Mouse (Mus musculus): ENCODE results near the gene Rps2. TPM values are rescaled to one million over a fixed set of nuclear protein-coding genes. Genes with fewer than 3 reads are reported as not detected.

Rps2 gene
- total and polyA plus RNA-seq, 3 experiments: 1,852 to 4,516 TPM; not detected in 1

GRCm38 (mm10) chr17:24723122-24723880 is 5.4 kb downstream of the Rps2 start:
- H3K79me2 ChIP-seq (ENCODE audit: control insufficient read depth, insufficient read depth, low read length, poor library complexity): peaks cover 47% of the 10 kb centered on the region
- H3K27me3 ChIP-seq (ENCODE audit: control insufficient read depth in 1 of 2, insufficient read depth in 2 of 2, low read length in 2 of 2): no peaks in the 10 kb centered on the region
- peak overlapping the region; percentile 79 for H3K9ac ChIP-seq (ENCODE audit: control insufficient read depth, low read depth, low read length, poor library complexity, severe bottlenecking)
- peak overlapping the region; percentile 70 to 85 for H3K4me3 ChIP-seq (ENCODE audit: control insufficient read depth in 1 of 2, insufficient read depth in 1 of 2, low read depth in 2 of 2, low read length in 2 of 2)
- peaks cover 5 to 15% of the 10 kb centered on the region in 2 experiments; a peak in 3 of 4 replicates for H3K36me3 ChIP-seq (ENCODE audit: control insufficient read depth in 1 of 2, insufficient read depth in 2 of 2, low read length in 2 of 2)
- peak overlapping the region; percentile 74 for H3K27ac ChIP-seq (ENCODE audit: control insufficient read depth, low read depth, low read length)
- peak; percentile 76 for DNase-seq (ENCODE audit: low read depth, low spot score)
- H3K4me1 ChIP-seq (ENCODE audit: control insufficient read depth in 1 of 2, insufficient read depth in 2 of 2, low read length in 2 of 2): peaks cover 0 to 12% of the 10 kb centered on the region in 2 experiments; a peak in 3 of 4 replicates
- no peaks in the 10 kb centered on the region for H3K9me3 ChIP-seq (replicated peaks; ENCODE audit: insufficient read depth, low read length)
- TF ChIP-seq GABPA (IDR thresholded peaks at IDR 0.05; ENCODE audit: low read depth, low read length): no peak
- 0 out of 2 replicates have a peak, but pooled peaks have one; percentile 6 for TF ChIP-seq BHLHE40 (IDR thresholded peaks at IDR 0.05; ENCODE audit: borderline replicate concordance, low read depth, low read length)
- TF ChIP-seq ZMIZ1 (IDR thresholded peaks at IDR 0.05; ENCODE audit: low read depth, low read length): no peak; the same call in 1 of the 2 replicates
- TF ChIP-seq TBP (IDR thresholded peaks at IDR 0.05; ENCODE audit: low read depth, low read length): no peak
- peak; percentile 24; the same call in 1 of the 2 replicates for TF ChIP-seq ZNF384 (IDR thresholded peaks at IDR 0.05; ENCODE audit: low read depth, low read length)
- TF ChIP-seq MAX (IDR thresholded peaks at IDR 0.05; ENCODE audit: low read length): peak; percentile 19; the same call in 1 of the 2 replicates
- peak; percentile 10; the same call in 1 of the 2 replicates for TF ChIP-seq SIN3A (IDR thresholded peaks at IDR 0.05; ENCODE audit: low read length)
- no peak for TF ChIP-seq RCOR1 (IDR thresholded peaks at IDR 0.05; ENCODE audit: low read depth, low read length)
- no peak for TF ChIP-seq ZKSCAN1 (IDR thresholded peaks at IDR 0.05; ENCODE audit: low read depth, low read length)
- TF ChIP-seq RAD21 (IDR thresholded peaks at IDR 0.05; ENCODE audit: low read depth, low read length): no peak
- TF ChIP-seq MXI1 (IDR thresholded peaks at IDR 0.05; ENCODE audit: low read depth, low read length): no peak; the same call in 1 of the 2 replicates
- TF ChIP-seq E2F4 (IDR thresholded peaks at IDR 0.05; ENCODE audit: borderline replicate concordance, low read depth, low read length): no peak
- 0 out of 2 replicates have a peak, but pooled peaks have one; percentile 21 for TF ChIP-seq JUND (IDR thresholded peaks at IDR 0.05; ENCODE audit: low read depth, low read length)
- TF ChIP-seq POLR2A (IDR thresholded peaks at IDR 0.05; ENCODE audit: control insufficient read depth in 1 of 2, insufficient read depth in 1 of 2, low read depth in 1 of 2, low read length in 2 of 2, poor library complexity in 1 of 2): no peak
- TF ChIP-seq EP300 (IDR thresholded peaks at IDR 0.05; ENCODE audit: low read depth in 1 of 2, low read length in 2 of 2): 0 out of 4 replicates have a peak, but pooled peaks of 1 of the 2 experiments have one; percentile 20
- no peak; the same call in 1 of the 2 replicates for TF ChIP-seq NELFE (IDR thresholded peaks at IDR 0.05; ENCODE audit: low read depth, low read length)
- TF ChIP-seq TCF12 (IDR thresholded peaks at IDR 0.05; ENCODE audit: low read depth, low read length): no peak
- 0 out of 2 replicates have a peak, but pooled peaks have one; percentile 10 for TF ChIP-seq SMC3 (IDR thresholded peaks at IDR 0.05; ENCODE audit: low read depth, low read length)
- TF ChIP-seq UBTF (IDR thresholded peaks at IDR 0.05; ENCODE audit: borderline replicate concordance, insufficient read depth, low read depth, low read length): no peak
- no peak for TF ChIP-seq ETS1 (IDR thresholded peaks at IDR 0.05; ENCODE audit: low read depth, low read length)
- TF ChIP-seq MYC (IDR thresholded peaks at IDR 0.05; ENCODE audit: low read depth, low read length): no peak
- TF ChIP-seq CTCF (IDR thresholded peaks at IDR 0.05 in 2 of 3, conservative IDR thresholded peaks at IDR 0.05 in 1 of 3; ENCODE audit: control insufficient read depth in 1 of 3, insufficient read depth in 1 of 3, low read depth in 2 of 3, low read length in 3 of 3, poor library complexity in 1 of 3, severe bottlenecking in 1 of 3): no peak
- TF ChIP-seq MAFK (IDR thresholded peaks at IDR 0.05; ENCODE audit: borderline replicate concordance, low read depth, low read length): no peak
- no peak for TF ChIP-seq POLR2AphosphoS5 (IDR thresholded peaks at IDR 0.05; ENCODE audit: borderline replicate concordance, low read depth, low read length)
- TF ChIP-seq POLR2AphosphoS2 (IDR thresholded peaks at IDR 0.05; ENCODE audit: low read length): no peak; the same call in 1 of the 2 replicates
- no peak for TF ChIP-seq ZC3H11A (IDR thresholded peaks at IDR 0.05; ENCODE audit: low read depth, low read length)
- TF ChIP-seq USF2 (IDR thresholded peaks at IDR 0.05; ENCODE audit: borderline replicate concordance in 1 of 2, insufficient read depth in 1 of 2, low read depth in 1 of 2, low read length in 2 of 2): no peak
- TF ChIP-seq CHD1 (IDR thresholded peaks at IDR 0.05; ENCODE audit: low read depth, low read length): no peak
- no peak for TF ChIP-seq USF1 (IDR thresholded peaks at IDR 0.05; ENCODE audit: low read depth, low read length)
- no peak for TF ChIP-seq MAZ (IDR thresholded peaks at IDR 0.05; ENCODE audit: low read depth, low read length)
- TF ChIP-seq KAT2A (conservative IDR thresholded peaks at IDR 0.05; ENCODE audit: low read depth, low read length): no peak
- no peak for TF ChIP-seq MEF2A (IDR thresholded peaks at IDR 0.05; ENCODE audit: extremely low read depth, insufficient replicate concordance, low read depth, low read length, poor library complexity, severe bottlenecking)
- TF ChIP-seq GATA1 (IDR thresholded peaks at IDR 0.05; ENCODE audit: low read depth, low read length): no peak
- TF ChIP-seq NRF1 (IDR thresholded peaks at IDR 0.05; ENCODE audit: insufficient read depth, low read depth, low read length, poor library complexity, severe bottlenecking): no peak; the same call in 1 of the 2 replicates
- no peak for TF ChIP-seq CHD2 (IDR thresholded peaks at IDR 0.05; ENCODE audit: low read length)
